Mouse (Mus musculus) hindbrain, postnatal 0 days (tissue): ENCODE measurements at regions not wholly inside any gene's neighbourhood (a gene's known extent, or its start where the extent isn't known, plus 50 kb on each side); places are given as distances from the start of the nearest gene placed in this dataset.

Experiments used
- ATAC-seq: fragments of 200-750 bp; cut with Nextera tagmentation; 2 replicates; pipeline ENCODE4 v1.8.0; 2017; ENCODE audit warnings: mild to moderate bottlenecking, moderate TSS enrichment, moderate library complexity
- DNase-seq: peaks from one replicate; pipeline ENCODE4 v3.0.0-alpha.2; 2015; ENCODE audit warnings: low spot score
- H3K27ac ChIP-seq: fragments of 300-500 bp; sonication (generic); 2 replicates; pipeline ENCODE4 v1.5.1; 2014; ENCODE audit warnings: mild to moderate bottlenecking
- H3K27me3 ChIP-seq: fragments of 300-500 bp; sonication (generic); 2 replicates; pipeline ENCODE4 v1.6.1; 2014; ENCODE audit warnings: low read length, mixed read lengths; ENCODE audit not compliant: insufficient read depth
- H3K36me3 ChIP-seq: fragments of 300-500 bp; sonication (generic); 2 replicates; pipeline ENCODE4 v1.6.1; 2014; ENCODE audit warnings: low read length, mixed read lengths; ENCODE audit not compliant: insufficient read depth
- H3K4me1 ChIP-seq: fragments of 300-500 bp; sonication (generic); 2 replicates; pipeline ENCODE4 v1.6.1; 2014; ENCODE audit warnings: antibody characterized with exemption, low read length, mixed read lengths; ENCODE audit not compliant: insufficient read depth
- H3K4me2 ChIP-seq: fragments of 300-500 bp; sonication (generic); 2 replicates; pipeline ENCODE4 v1.6.1; 2014; ENCODE audit warnings: low read depth, mild to moderate bottlenecking, low read length, moderate library complexity, mixed read lengths
- H3K4me3 ChIP-seq: fragments of 300-500 bp; sonication (generic); 2 replicates; pipeline ENCODE4 v1.5.1; 2014; ENCODE audit warnings: low read length
- H3K9ac ChIP-seq: fragments of 300-500 bp; sonication (generic); replicated peaks from 2 replicates; pipeline ENCODE4 v1.6.1; 2014; ENCODE audit warnings: mild to moderate bottlenecking, low read length, moderate library complexity, mixed read lengths
- H3K9me3 ChIP-seq: fragments of 300-500 bp; sonication (generic); 2 replicates; pipeline ENCODE4 v1.6.1; 2016; ENCODE audit warnings: low read length, mixed read lengths
- CTCF ChIP-seq: IDR thresholded peaks from 2 replicates; pipeline ENCODE4 v1.5.1; 2016; ENCODE audit warnings: antibody characterized with exemption, control low read depth, low read depth
- WGBS: fragments of 180-500 bp; shearing (Covaris S2); extraction: QIAGEN DNeasy Blood & Tissue Kit; methylation state at CpG from one replicate; pipeline ENCODE4 v1.1.7; 2014; 5-methylcytosine and 5-hydroxymethylcytosine counted together

- Histone ChIP-seq H3K9me3 (no peaks in the 10 kb centered on the region), H3K4me1 (no peaks in the 10 kb centered on the region), H3K27ac (no peak overlapping the region), H3K4me3 (no peak overlapping the region), H3K27me3 (no peaks in the 10 kb centered on the region), H3K4me2 (no peak overlapping the region), H3K9ac (no peak overlapping the region), H3K36me3 (no peaks in the 10 kb centered on the region)
- WGBS: 92% methylated on average over 1 of the region's 1 CpGs
- no peak for DNase-seq
- no peak for ATAC-seq
- TF ChIP-seq CTCF: peak; percentile 9; the same call in 1 of the 2 replicates
Observed at GRCm38 (mm10) chr17:93874430-93874829, 675.6 kb downstream of the Adcyap1 start.

GRCm38 (mm10) chr17:93905666-93906065 lies 706.8 kb downstream of the Adcyap1 start:
- Histone ChIP-seq H3K4me3 (no peak overlapping the region), H3K9me3 (no peaks in the 10 kb centered on the region), H3K27ac (no peak overlapping the region), H3K4me2 (no peak overlapping the region), H3K9ac (no peak overlapping the region), H3K36me3 (no peaks in the 10 kb centered on the region), H3K27me3 (no peaks in the 10 kb centered on the region), H3K4me1 (no peaks in the 10 kb centered on the region)
- DNase-seq: no peak
- no peak for TF ChIP-seq CTCF
- ATAC-seq: no peak

GRCm38 (mm10) chr17:93922412-93922811 lies 723.6 kb downstream of the Adcyap1 start:
- 79% methylated on average over 3 of the region's 3 CpGs for WGBS
- TF ChIP-seq CTCF: no peak

GRCm38 (mm10) chr17:93924223-93925006 lies 725.6 kb downstream of the Adcyap1 start:
- no peaks in the 10 kb centered on the region for H3K4me1 ChIP-seq
- no peak overlapping the region for H3K27ac ChIP-seq
- H3K4me2 ChIP-seq: no peak overlapping the region
- 68% methylated on average over 4 of the region's 4 CpGs for WGBS
- DNase-seq (no peak), ATAC-seq (no peak)
- no peak overlapping the region for H3K4me3 ChIP-seq
- H3K9me3 ChIP-seq: no peaks in the 10 kb centered on the region
- H3K36me3 ChIP-seq: no peaks in the 10 kb centered on the region
- TF ChIP-seq CTCF: no peak
- H3K9ac ChIP-seq: no peak overlapping the region
- no peaks in the 10 kb centered on the region for H3K27me3 ChIP-seq

More at GRCm38 (mm10) chr17:93922412-93922811, 723.6 kb downstream of the Adcyap1 start:
- no peak overlapping the region for H3K9ac ChIP-seq
- no peak for ATAC-seq
- no peaks in the 10 kb centered on the region for H3K36me3 ChIP-seq
- no peaks in the 10 kb centered on the region for H3K9me3 ChIP-seq
- H3K4me2 ChIP-seq: no peak overlapping the region
- no peaks in the 10 kb centered on the region for H3K4me1 ChIP-seq
- DNase-seq: no peak
- H3K4me3 ChIP-seq: no peak overlapping the region
- no peak overlapping the region for H3K27ac ChIP-seq
- no peaks in the 10 kb centered on the region for H3K27me3 ChIP-seq
